Mouse (Mus musculus): ENCODE measurements around the gene Ttc39a.

- TF ChIP-seq POLR2A (IDR thresholded peaks at IDR 0.05; ENCODE audit: insufficient read length, low read depth) = no peak
- TF ChIP-seq MAX (IDR thresholded peaks at IDR 0.05; ENCODE audit: low read depth) = no peak
- no peak for TF ChIP-seq E2F4 (IDR thresholded peaks at IDR 0.05; ENCODE audit: insufficient read depth)
- peak; percentile 19 for TF ChIP-seq USF1 (IDR thresholded peaks at IDR 0.05; ENCODE audit: low read depth)
- no peak for TF ChIP-seq TCF12 (IDR thresholded peaks at IDR 0.05; ENCODE audit: insufficient read depth, poor library complexity, severe bottlenecking)
- TF ChIP-seq REST (IDR thresholded peaks at IDR 0.05; ENCODE audit: insufficient read depth, insufficient read length) = no peak
- no peak for TF ChIP-seq SRF (IDR thresholded peaks at IDR 0.05; ENCODE audit: control insufficient read depth, insufficient read length, low read depth)
- no peak for TF ChIP-seq CEBPB (IDR thresholded peaks at IDR 0.05; ENCODE audit: insufficient read depth, poor library complexity, severe bottlenecking)
- peak in 1 of 3 experiments; percentile 1 for TF ChIP-seq MYOD1 (IDR thresholded peaks at IDR 0.05; ENCODE audit: control insufficient read depth in 1 of 3, insufficient read length in 2 of 3, low read depth in 2 of 3)
These were observed 38.5 kb downstream of the Ttc39a start for GRCm38 (mm10) chr4:109444951-109445350.
